Mouse (Mus musculus) small intestine, adult 2 months (tissue): ENCODE results near the gene Greb1.

Experiments used
- CTCF ChIP-seq: fragments of 200-500 bp; IDR thresholded peaks from 2 replicates; pipeline ENCODE4 v1.5.1; 2012; ENCODE audit warnings: low read depth, mild to moderate bottlenecking, control low read depth, inconsistent platforms, low read length, moderate library complexity, mixed read lengths; ENCODE audit not compliant: insufficient replicate concordance, insufficient read length; ENCODE audit errors: extremely low read depth
- POLR2A ChIP-seq: fragments of 200-500 bp; IDR thresholded peaks from 2 replicates; pipeline ENCODE4 v1.6.1; 2012; ENCODE audit warnings: low read depth, mild to moderate bottlenecking, control low read depth, inconsistent platforms, low read length, moderate library complexity

DNA sequence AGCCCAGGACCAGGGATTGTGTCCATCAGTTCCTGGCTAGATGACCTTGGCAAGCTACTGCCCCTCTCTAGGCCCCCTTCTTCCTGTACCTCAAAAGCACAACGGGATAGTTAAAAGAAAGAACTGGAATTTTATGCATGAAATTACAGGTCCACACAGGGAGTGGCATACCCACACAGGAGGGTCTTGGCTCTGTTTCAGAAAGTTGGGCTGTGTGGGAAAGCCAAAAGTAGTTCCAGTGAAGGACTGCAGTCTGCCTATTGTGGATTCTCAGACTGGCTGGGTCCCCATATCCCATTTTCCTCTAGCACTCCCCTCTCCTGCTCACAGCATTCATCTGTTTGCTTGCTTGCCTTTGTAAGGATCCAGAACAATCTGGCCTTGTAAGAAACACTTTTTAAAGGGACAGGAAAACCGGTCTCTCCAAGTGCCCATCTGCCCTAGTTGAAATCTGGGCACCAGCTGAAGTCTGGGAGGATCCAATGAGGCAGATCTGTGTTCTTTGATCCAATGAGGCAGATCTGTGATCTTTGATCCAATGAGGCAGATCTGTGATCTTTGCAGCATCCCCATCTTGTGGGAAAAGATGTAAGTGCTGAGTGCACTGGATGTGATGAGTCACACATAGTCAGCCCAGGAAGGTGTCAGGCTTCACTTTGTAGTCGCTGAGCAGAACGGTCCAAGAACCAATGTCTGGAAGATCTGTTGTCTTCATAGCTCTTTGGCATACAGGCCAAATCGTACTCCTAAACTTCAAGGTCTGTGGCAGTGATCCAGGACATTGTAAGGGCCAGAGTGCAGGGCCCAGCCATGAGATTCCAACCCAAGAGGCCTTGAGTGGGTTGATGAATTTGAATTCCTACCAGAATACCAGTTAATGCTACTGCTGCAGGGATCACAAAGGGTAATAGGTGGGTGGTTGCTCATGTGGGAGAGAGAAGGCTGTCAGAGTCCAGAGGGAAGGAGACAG lies 143.5 kb downstream of the Greb1 start:
- no peak for TF ChIP-seq CTCF
- no peak for TF ChIP-seq POLR2A
